Mouse (Mus musculus): ENCODE results near the gene Orm2.

- TF ChIP-seq CTCF (IDR thresholded peaks at IDR 0.05; ENCODE audit: extremely low read depth, insufficient read depth, insufficient read length, insufficient replicate concordance): no peak
- TF ChIP-seq POLR2A (IDR thresholded peaks at IDR 0.05; ENCODE audit: low read depth, low read length): no peak
These were observed 49.0 kb downstream of the Orm2 start for GRCm38 (mm10) chr4:63411222-63411621.
